Mouse (Mus musculus): ENCODE data around the gene Hunk. TPM values are rescaled to one million over a fixed set of nuclear protein-coding genes. Genes with fewer than 3 reads are reported as not detected.
A peak's percentile ranks its signal among the peaks of the same experiment; 100 is the strongest.

Gene Hunk
- total RNA-seq, 2 experiments from 2014 or later = 13.7 to 25.6 TPM

DNA sequence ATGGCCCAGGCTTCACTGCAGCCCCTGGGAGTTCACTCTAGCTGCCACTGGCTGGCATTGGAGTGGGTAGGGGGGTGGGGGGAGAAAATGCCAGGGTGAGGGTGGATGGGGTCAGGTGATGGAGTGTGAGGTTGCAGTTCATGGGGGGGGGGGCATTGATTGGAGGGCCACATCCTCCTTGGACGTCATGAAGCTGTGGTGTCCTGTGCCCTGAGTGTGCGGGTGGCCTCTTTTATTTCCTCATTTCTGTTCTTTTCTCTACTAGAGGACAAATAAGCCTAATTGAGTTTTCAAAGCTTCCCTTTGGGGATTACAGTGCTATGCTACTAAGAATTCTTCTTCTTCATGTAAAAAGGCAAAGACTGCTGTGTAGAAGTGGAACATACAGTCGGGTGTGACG lies 99.8 kb downstream of the Hunk start:
- intact Hi-C loops (cut with DNase I) = no loop called here

DNA sequence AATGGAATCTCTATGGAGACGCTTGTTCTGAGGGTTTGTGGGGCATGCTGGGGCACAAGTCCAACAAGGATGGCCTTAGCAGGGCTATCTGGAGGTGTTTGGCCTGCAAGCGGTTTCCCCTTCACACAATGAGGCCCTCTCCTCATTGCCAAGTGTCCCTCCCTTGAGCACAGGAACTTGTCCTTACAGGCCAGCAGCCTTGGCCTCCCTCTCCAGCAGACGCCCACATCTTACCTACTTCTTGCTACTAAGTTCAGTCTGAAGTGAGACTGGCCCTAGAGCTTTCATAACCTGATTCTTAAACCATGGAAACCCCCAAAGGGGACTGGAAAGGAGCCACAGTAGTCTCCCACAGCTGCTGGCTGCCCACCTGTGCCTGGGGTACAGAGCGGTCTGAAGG lies 104.3 kb downstream of the Hunk start:
- intact Hi-C loops (cut with DNase I) = loop anchor here (10.0 kb wide), 1 partner anchor 105 kb away; the partner anchor contains the start of gene Hunk
- DNase-seq (ENCODE audit: low spot score in 2 of 2) = no peak

More for the DNA sequence above, 99.8 kb downstream of the Hunk start:
- DNase-seq (ENCODE audit: low spot score in 2 of 2) = no peak

- intact Hi-C loops (cut with DNase I) = loop anchor here (10.0 kb wide), 1 partner anchor 107 kb away; the partner anchor contains the start of gene Hunk
- no peak for DNase-seq (ENCODE audit: low spot score in 2 of 2)
These were observed 106.2 kb downstream of the Hunk start for GRCm38 (mm10) chr16:90491898-90492499.

DNA sequence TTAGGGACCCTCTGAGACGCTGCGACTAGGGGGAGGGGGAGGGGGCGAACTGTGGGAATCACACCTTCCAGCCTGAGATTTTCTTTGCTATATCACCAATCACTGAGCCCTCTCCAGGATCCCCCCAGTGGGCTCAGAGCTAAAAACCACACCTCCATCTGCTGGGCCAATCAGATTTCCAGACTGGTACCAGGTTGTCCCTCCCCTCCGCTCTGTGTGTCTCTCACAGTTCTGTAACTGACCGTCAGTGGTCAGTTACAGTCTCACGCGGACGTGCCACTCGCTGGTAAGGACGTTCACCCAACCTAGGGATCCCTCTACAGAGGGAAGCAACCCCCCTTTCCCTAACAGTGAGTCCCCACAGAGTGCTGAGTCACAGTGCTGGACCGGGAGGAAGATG lies 111.1 kb downstream of the Hunk start:
- intact Hi-C loops (cut with DNase I) = loop anchor here (10.0 kb wide), 1 partner anchor 112 kb away; the partner anchor contains the start of gene Hunk

DNA sequence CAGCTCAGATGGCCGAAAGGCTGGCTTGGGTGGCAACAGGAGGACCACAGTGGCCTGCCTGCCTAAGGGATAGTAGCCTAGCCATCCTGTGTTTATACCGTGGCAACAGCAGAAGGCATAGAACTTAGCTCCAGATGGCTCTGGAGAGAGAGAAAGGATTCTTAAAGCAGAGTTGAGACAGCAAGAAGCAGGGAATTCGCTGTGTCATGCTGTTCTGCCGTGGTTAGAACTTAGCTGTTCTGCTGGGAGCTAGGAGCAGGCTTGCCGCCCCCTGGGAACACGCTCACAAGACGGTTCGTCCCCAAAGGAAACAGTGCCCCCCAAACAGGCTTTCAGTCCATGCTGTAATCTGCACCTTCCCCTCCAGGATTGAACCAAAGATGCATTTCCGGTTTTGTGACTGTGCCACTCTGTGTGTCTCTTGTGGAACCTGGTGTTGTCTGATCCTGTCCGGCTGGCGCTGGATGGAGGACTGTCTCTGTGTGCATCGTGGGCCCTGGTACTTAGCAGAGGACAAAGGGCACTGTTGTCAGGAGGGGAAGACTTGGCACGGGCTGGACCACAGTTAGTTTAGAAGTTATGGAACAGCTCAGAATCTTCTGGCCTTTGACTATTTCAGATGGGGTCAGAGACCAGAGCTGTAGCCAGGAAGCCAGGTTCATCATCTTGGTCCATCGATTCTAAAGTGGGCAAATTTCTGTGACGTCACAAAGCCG lies 112.1 kb downstream of the Hunk start:
- intact Hi-C loops (cut with DNase I) = loop anchor here (10.0 kb wide), 1 partner anchor 113 kb away; the partner anchor contains the start of gene Hunk

More for the DNA sequence above, 111.1 kb downstream of the Hunk start:
- DNase-seq (ENCODE audit: low spot score in 2 of 2) = no peak

DNA sequence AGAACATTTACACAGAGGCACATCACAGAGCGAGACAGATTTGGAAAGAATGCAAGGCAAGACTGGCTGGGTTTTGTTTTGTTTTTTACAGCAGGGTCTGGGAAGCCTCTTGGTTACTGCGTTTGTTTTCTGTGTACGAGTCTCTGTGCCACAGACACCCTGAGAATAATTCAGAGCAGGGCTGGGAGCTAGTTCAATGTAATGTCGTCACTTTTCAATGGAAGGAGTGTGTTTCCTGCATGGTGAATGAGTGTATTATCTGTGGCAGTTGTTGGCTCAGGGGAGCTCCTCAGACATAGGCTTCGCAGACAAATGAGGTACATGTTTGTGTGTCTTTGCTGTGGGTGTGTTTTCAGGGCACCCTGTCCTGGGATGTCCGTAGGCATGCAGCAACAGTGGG lies 115.0 kb downstream of the Hunk start:
- intact Hi-C loops (cut with DNase I) = loop anchor here (5.0 kb wide), 1 partner anchor 191 kb away; no protein-coding TSS in a partner anchor
- no peak for DNase-seq (ENCODE audit: low spot score in 2 of 2)

More for the DNA sequence above, 112.1 kb downstream of the Hunk start:
- DNase-seq (ENCODE audit: low spot score in 2 of 2) = peak; percentile 32 to 35

- intact Hi-C loops (cut with DNase I) = no loop called here
- no peak for DNase-seq (ENCODE audit: low spot score in 2 of 2)
These were observed 119.4 kb downstream of the Hunk start for GRCm38 (mm10) chr16:90505252-90505651.

- intact Hi-C loops (cut with DNase I) = no loop called here
- no peak for DNase-seq (ENCODE audit: low spot score in 2 of 2)
These were observed 119.9 kb downstream of the Hunk start for GRCm38 (mm10) chr16:90505680-90506079.

DNA sequence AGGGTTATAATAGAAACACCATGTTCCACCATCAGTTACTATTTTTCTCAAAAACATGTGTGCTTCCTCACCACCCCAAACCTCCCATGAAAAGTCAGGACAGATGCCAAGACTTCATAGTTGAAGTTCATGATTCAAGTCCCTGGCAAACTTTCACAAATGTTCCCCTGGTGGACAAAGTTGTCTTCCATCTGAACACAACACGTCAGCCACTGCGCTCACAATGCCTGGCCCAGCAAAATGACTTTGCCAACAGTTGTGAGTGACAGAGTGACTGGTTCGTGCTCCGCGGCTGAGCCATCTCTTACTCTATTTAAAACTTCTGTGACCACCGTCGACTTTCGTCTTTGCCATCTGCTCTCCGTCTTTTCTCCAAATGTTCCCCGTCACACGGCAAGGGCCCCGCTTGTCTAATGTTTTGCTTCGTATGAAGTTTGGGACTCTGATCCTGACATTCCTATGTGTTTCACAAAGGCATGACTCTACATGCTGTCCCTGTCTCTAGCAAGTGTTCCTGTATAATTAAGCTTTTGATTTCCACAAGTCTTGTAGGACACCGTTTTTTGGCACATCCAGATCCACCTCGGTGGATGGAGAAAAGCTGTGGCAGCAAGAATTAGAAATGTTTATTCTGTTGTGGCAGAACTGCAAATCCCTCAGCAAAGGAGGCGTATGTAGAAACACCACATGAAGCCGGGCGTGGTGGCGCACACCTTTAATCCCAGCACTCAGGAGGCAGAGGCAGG lies 125.9 kb downstream of the Hunk start:
- DNase-seq (ENCODE audit: low spot score in 2 of 2) = no peak
- intact Hi-C loops (cut with DNase I) = no loop called here

- intact Hi-C loops (cut with DNase I) = no loop called here
- no peak for DNase-seq (ENCODE audit: low spot score in 2 of 2)
These were observed 131.2 kb downstream of the Hunk start for GRCm38 (mm10) chr16:90517041-90517440.

GRCm38 (mm10) chr16:90518232-90518631 lies 132.4 kb downstream of the Hunk start:
- no peak for DNase-seq (ENCODE audit: low spot score in 2 of 2)

DNA sequence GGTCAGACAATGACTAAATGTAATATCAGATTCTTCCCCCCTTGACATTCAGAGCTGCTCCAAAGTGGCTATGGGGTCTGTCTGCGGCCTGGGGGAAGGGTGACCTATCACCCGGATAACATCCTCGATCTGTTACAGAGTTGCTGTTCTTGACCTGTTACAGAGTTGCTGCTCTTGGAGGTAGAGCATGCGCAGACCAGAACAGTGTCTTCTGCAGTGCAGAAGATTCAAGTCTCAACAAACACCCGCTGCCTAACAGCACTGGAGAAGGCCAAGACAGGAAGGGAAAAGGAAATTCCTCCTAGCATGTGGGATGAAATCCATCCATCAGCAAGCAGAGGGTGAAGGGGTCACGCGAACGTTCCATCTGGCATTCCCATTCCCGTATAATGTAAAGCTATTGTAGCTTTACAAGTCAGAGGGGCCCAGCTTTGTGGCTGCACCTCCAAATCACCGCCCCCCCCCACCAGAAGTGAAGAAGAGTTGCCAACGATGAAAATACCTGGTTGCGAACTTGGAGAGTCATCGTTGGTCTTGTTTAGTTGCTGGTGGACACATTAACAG lies 133.0 kb downstream of the Hunk start:
- intact Hi-C loops (cut with DNase I) = no loop called here
- no peak for DNase-seq (ENCODE audit: low spot score in 2 of 2)

More at GRCm38 (mm10) chr16:90518232-90518631, 132.4 kb downstream of the Hunk start:
- intact Hi-C loops (cut with DNase I) = no loop called here

- intact Hi-C loops (cut with DNase I) = no loop called here
These were observed 135.6 kb downstream of the Hunk start for GRCm38 (mm10) chr16:90521191-90521950.

DNA sequence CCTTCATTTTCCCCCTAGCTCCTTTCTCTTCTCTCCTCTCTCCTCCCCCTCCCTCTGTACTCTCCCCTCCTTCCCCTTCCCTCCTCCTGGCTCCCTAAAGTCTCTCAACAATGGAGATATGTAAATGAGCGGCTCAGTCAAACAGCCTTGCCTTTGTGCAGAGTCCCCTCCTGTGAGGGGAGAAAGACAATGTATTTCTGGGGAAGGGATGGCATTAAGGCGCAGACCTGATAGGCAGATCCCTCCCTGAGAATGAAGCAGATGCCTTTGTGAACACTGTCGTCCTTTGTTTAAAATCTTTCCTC lies 136.1 kb downstream of the Hunk start:
- intact Hi-C loops (cut with DNase I) = no loop called here
- DNase-seq (ENCODE audit: low spot score in 2 of 2) = no peak

More at GRCm38 (mm10) chr16:90521191-90521950, 135.6 kb downstream of the Hunk start:
- DNase-seq (ENCODE audit: low spot score in 2 of 2) = no peak

DNA sequence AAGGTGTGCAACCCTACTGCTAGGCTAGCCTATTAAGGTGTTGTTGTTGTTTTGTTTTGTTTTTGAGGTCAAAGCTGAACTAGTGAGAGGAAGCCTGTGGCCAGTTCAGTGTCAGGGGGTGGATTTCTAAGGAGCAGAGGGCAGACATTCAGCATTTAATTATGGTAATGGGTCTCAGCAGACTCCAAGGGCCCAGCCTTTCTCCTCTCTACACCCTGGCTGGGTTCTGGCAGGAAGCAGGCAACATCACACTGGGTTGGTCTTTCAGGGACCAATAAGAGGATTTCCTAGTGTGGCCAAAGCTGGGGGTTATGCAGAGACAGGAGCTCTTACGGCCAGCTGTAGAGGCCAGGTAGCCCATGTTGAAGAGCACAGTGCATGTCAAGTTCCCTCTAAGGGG lies 136.8 kb downstream of the Hunk start:
- no peak for DNase-seq (ENCODE audit: low spot score in 2 of 2)
- intact Hi-C loops (cut with DNase I) = no loop called here

DNA sequence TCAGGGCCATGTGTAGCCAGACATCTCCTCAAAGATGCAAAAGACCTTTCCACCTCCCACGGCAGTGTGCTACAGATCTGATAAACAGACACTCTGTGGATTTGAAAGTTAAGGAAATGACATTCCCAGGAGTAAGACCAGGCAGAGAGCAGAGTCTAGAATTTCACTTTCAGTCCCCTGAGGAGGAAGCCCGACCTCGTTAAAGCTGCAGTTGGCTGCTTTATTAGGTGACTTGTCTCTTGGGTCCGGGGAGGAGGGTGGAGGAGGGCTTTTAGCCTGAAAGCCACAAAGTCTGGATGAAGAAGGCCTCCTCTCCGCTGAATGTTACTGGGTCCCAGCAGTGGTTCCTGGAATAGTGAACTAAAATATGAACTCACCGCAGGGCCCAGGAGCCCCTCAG lies 137.6 kb downstream of the Hunk start:
- intact Hi-C loops (cut with DNase I) = no loop called here
- DNase-seq (ENCODE audit: low spot score in 2 of 2) = no peak

DNA sequence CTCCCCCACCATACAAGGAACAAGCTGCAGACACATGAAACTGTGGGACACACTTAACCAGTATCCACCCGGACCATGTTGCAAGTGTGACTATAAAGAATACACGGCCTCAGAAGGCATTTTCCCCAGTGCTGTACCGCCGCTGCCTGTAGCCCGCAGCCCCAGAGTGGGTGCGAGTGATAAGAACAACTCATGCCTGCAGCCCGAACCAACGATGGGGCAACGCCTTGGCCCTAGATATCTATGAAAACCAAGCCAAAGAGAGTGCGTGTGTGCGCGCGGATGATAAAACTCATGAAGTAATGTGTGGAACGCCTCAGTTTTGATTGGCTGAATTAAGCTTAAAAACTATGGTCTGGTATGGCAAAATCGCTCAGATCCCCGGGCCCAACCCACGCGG lies 138.1 kb downstream of the Hunk start:
- intact Hi-C loops (cut with DNase I) = no loop called here
- no peak for DNase-seq (ENCODE audit: low spot score in 2 of 2)

DNA sequence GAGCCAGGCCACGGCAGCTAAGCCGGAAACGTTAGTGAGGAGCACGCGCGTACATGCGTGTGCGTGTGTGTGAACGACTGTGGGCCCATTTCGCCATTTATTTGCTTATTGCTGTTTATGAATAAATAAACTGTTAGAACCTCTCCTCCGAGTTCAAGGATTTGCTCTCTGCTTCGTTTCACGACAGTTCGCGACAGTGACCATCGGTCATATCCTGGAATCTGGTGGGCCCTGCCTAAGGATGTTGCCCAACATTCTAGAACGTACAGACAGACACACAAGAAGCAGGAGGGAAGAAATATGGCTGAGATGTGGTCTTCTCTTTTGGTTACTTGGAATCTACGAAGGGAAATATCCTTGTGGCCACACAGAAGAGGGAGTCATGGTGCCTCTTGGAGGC lies 138.6 kb downstream of the Hunk start:
- no peak for DNase-seq (ENCODE audit: low spot score in 2 of 2)
- intact Hi-C loops (cut with DNase I) = no loop called here

GRCm38 (mm10) chr16:90533119-90533673 lies 147.4 kb downstream of the Hunk start:
- intact Hi-C loops (cut with DNase I) = no loop called here
- no peak for DNase-seq (ENCODE audit: low spot score in 2 of 2)
